15 mouse cellular contexts compared by ENCODE assay signal in the genomic region with DNA sequence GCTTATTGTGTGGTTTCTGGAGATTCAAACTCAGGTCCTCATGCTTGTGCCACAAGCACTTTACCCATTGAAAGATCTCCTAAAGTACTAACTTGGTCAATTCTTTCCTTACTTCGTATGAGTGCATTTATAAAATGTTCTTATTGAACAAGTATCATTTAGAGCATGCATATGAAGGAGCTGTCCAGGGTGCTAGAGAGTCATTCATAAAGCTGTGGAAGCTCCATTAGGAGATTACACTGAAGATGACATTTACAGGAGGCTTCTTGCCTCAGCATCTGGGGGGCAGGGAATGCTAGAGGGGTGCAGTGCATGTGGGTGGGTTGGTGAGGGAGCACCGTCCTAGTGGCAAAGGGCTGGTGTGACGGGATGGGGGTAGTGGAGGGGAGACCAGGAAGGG.
DNase-seq lines count a peak whose midpoint lies in the region; ATAC-seq and TF ChIP-seq lines count a peak whose summit lies in the region.
"Had no signal": no experiment of that assay in that cellular context is flagged by ENCODE, and none has a peak within 500 bp of the region (broad histone marks: within the 10 kb centered on the region; RNA-seq: fewer than 3 reads in every experiment).

No protein-coding gene starts in this region.

- H3K4me3 ChIP-seq in CH12.LX (replicated peaks in 1 of 3; ENCODE audit: low read depth in 2 of 3, low read length in 2 of 3, poor library complexity in 1 of 3) (no peak overlapping the region), MEL (ENCODE audit: control insufficient read depth in 1 of 2, insufficient read depth in 1 of 2, low read depth in 2 of 2, low read length in 2 of 2) (no peak overlapping the region)
- H3K4me3 ChIP-seq in embryonic facial prominence, embryonic 14.5 days (ENCODE audit: low read depth, low read length) = no peak overlapping the region
- no peak overlapping the region for H3K4me3 ChIP-seq in midbrain, embryonic 11.5 days (ENCODE audit: low read depth, low read length)
- H3K4me3 ChIP-seq: embryonic facial prominence, embryonic 12.5 days; forebrain, embryonic 10.5 days; hindbrain, embryonic 15.5 days; liver, embryonic 13.5 days; midbrain, embryonic 13.5 days had no signal

- H3K4me2 ChIP-seq in CH12.LX (ENCODE audit: insufficient read depth, low read depth, poor library complexity, severe bottlenecking) = no peak overlapping the region
- no peak overlapping the region for H3K4me2 ChIP-seq in embryonic facial prominence, embryonic 14.5 days (ENCODE audit: low read depth, low read length)
- no peak overlapping the region for H3K4me2 ChIP-seq in midbrain, embryonic 11.5 days
- H3K4me2 ChIP-seq: embryonic facial prominence, embryonic 12.5 days; hindbrain, embryonic 15.5 days; liver, embryonic 13.5 days; midbrain, embryonic 13.5 days had no signal

- H3K9ac ChIP-seq in CH12.LX (ENCODE audit: insufficient read depth, low read depth) (no peak overlapping the region), MEL (ENCODE audit: control insufficient read depth, low read depth, low read length, poor library complexity, severe bottlenecking) (no peak overlapping the region)
- H3K9ac ChIP-seq in embryonic facial prominence, embryonic 14.5 days (ENCODE audit: low read depth, low read length) = no peak overlapping the region
- no peak overlapping the region for H3K9ac ChIP-seq in midbrain, embryonic 11.5 days (ENCODE audit: low read length)
- H3K9ac ChIP-seq: embryonic facial prominence, embryonic 12.5 days; hindbrain, embryonic 15.5 days; liver, embryonic 13.5 days; midbrain, embryonic 13.5 days had no signal

- no peaks in the 10 kb centered on the region for H3K4me1 ChIP-seq in CH12.LX (ENCODE audit: control insufficient read depth in 1 of 2, insufficient read depth in 2 of 2)
- H3K4me1 ChIP-seq in MEL (ENCODE audit: control insufficient read depth in 1 of 2, insufficient read depth in 2 of 2, low read length in 2 of 2) = no peaks in the 10 kb centered on the region
- no peaks in the 10 kb centered on the region for H3K4me1 ChIP-seq in embryonic facial prominence, embryonic 14.5 days (ENCODE audit: control insufficient read depth, insufficient read depth, low read length)
- no peaks in the 10 kb centered on the region for H3K4me1 ChIP-seq in midbrain, embryonic 11.5 days (ENCODE audit: control insufficient read depth, insufficient read depth, low read length)
- H3K4me1 ChIP-seq: embryonic facial prominence, embryonic 12.5 days; forebrain, embryonic 10.5 days; hindbrain, embryonic 15.5 days; liver, embryonic 13.5 days; midbrain, embryonic 13.5 days had no signal

- in situ Hi-C loops in CH12.LX (cut with MboI; ENCODE audit: low pct_ligation_motif_present, low pct_unique_long_range_greater_than_20kb, low sequenced_read_pairs) = no loop called here

- H3K36me3 ChIP-seq in CH12.LX (replicated peaks in 1 of 2; ENCODE audit: control insufficient read depth in 1 of 2, insufficient read depth in 1 of 2, low read length in 1 of 2) (no peaks in the 10 kb centered on the region), MEL (ENCODE audit: control insufficient read depth in 1 of 2, insufficient read depth in 2 of 2, low read length in 2 of 2) (no peaks in the 10 kb centered on the region)
- no peaks in the 10 kb centered on the region for H3K36me3 ChIP-seq in embryonic facial prominence, embryonic 14.5 days (ENCODE audit: control insufficient read depth, insufficient read depth, low read length)
- no peaks in the 10 kb centered on the region for H3K36me3 ChIP-seq in midbrain, embryonic 11.5 days (ENCODE audit: control insufficient read depth, insufficient read depth, low read length)
- H3K36me3 ChIP-seq: embryonic facial prominence, embryonic 12.5 days; forebrain, embryonic 10.5 days; hindbrain, embryonic 15.5 days; liver, embryonic 13.5 days; midbrain, embryonic 13.5 days had no signal

- dilution Hi-C loops in CH12.LX (cut with MboI; ENCODE audit: extremely low pct_ligation_motif_present, extremely low pct_unique_long_range_greater_than_20kb, low sequenced_read_pairs) = no loop called here

- H3K9me3 ChIP-seq in CH12.LX (replicated peaks; ENCODE audit: low read length) (no peaks in the 10 kb centered on the region), MEL (replicated peaks; ENCODE audit: insufficient read depth, low read length) (no peaks in the 10 kb centered on the region)
- H3K9me3 ChIP-seq in embryonic facial prominence, embryonic 14.5 days (ENCODE audit: control insufficient read depth, low read length) = no peaks in the 10 kb centered on the region
- no peaks in the 10 kb centered on the region for H3K9me3 ChIP-seq in midbrain, embryonic 11.5 days (ENCODE audit: control insufficient read depth, low read length)
- H3K9me3 ChIP-seq: embryonic facial prominence, embryonic 12.5 days; forebrain, embryonic 10.5 days; hindbrain, embryonic 15.5 days; liver, embryonic 13.5 days; midbrain, embryonic 13.5 days had no signal

- 87% methylated on average over 3 of the region's 3 CpGs for WGBS in embryonic facial prominence, embryonic 14.5 days
- WGBS in midbrain, embryonic 11.5 days = 81% methylated on average over 3 of the region's 3 CpGs

- no peak for TF ChIP-seq EP300 in CH12.LX (IDR thresholded peaks at IDR 0.05; ENCODE audit: low read length)
- TF ChIP-seq EP300 in MEL (IDR thresholded peaks at IDR 0.05; ENCODE audit: low read depth in 1 of 2, low read length in 2 of 2) = no peak

- H3K79me2 ChIP-seq in CH12.LX (replicated peaks; ENCODE audit: control insufficient read depth, extremely low read depth, insufficient read depth, poor library complexity, severe bottlenecking) = no peaks in the 10 kb centered on the region
- no peaks in the 10 kb centered on the region for H3K79me2 ChIP-seq in MEL (ENCODE audit: control insufficient read depth, insufficient read depth, low read length, poor library complexity)

- TF ChIP-seq RAD21 in CH12.LX (IDR thresholded peaks at IDR 0.05; ENCODE audit: low read depth, low read length) (no peak), MEL (IDR thresholded peaks at IDR 0.05; ENCODE audit: low read depth, low read length) (no peak)

- DNase-seq in kidney, postnatal 10 days = peak; percentile 12
- no peak for DNase-seq in kidney, postnatal 14 days
- DNase-seq in CH12.LX (ENCODE audit: extremely low read depth) (peak; percentile 8), MEL (ENCODE audit: low read depth, low spot score) (peak; percentile 32)
- DNase-seq in embryonic facial prominence, embryonic 14.5 days (ENCODE audit: low spot score) = peak; percentile 69
- no peak for DNase-seq in right cerebral cortex, postnatal 36 days (ENCODE audit: low spot score in 2 of 2)
- no peak for DNase-seq in midbrain, embryonic 11.5 days (ENCODE audit: low spot score, missing footprints)
- DNase-seq: cerebellum, adult 8-10 months; liver, embryonic 13.5 days; lung, postnatal 36 days; thymus, postnatal 4 days had no signal

- no peak for TF ChIP-seq POLR2A in CH12.LX (IDR thresholded peaks at IDR 0.05; ENCODE audit: low read depth, low read length)
- TF ChIP-seq POLR2A in MEL (IDR thresholded peaks at IDR 0.05; ENCODE audit: control insufficient read depth in 1 of 2, insufficient read depth in 1 of 2, low read depth in 1 of 2, low read length in 2 of 2, poor library complexity in 1 of 2) = no peak

- ATAC-seq in embryonic facial prominence, embryonic 14.5 days (ENCODE audit: low read depth) = no peak
- no peak for ATAC-seq in midbrain, embryonic 11.5 days (ENCODE audit: low FRiP score)
- ATAC-seq: midbrain, embryonic 13.5 days had no signal

- TF ChIP-seq CTCF in CH12.LX (conservative IDR thresholded peaks at IDR 0.05 in 1 of 2, IDR thresholded peaks at IDR 0.05 in 1 of 2; ENCODE audit: low read depth in 2 of 2, low read length in 2 of 2) (no peak), MEL (IDR thresholded peaks at IDR 0.05 in 2 of 3, conservative IDR thresholded peaks at IDR 0.05 in 1 of 3; ENCODE audit: control insufficient read depth in 1 of 3, insufficient read depth in 1 of 3, low read depth in 2 of 3, low read length in 3 of 3, poor library complexity in 1 of 3, severe bottlenecking in 1 of 3) (no peak)

- H3K27me3 ChIP-seq in CH12.LX (replicated peaks) (no peaks in the 10 kb centered on the region), MEL (ENCODE audit: control insufficient read depth in 1 of 2, insufficient read depth in 2 of 2, low read length in 2 of 2) (no peaks in the 10 kb centered on the region)
- H3K27me3 ChIP-seq in embryonic facial prominence, embryonic 14.5 days (replicated peaks; ENCODE audit: control insufficient read depth, insufficient read depth, low read length) = no peaks in the 10 kb centered on the region
- no peaks in the 10 kb centered on the region for H3K27me3 ChIP-seq in midbrain, embryonic 11.5 days (ENCODE audit: control insufficient read depth, insufficient read depth, low read length)
- H3K27me3 ChIP-seq: embryonic facial prominence, embryonic 12.5 days; hindbrain, embryonic 15.5 days; liver, embryonic 13.5 days; midbrain, embryonic 13.5 days had no signal

- H3K27ac ChIP-seq in CH12.LX (ENCODE audit: insufficient read depth, low read depth) (no peak overlapping the region), MEL (ENCODE audit: control insufficient read depth, low read depth, low read length) (no peak overlapping the region)
- H3K27ac ChIP-seq in embryonic facial prominence, embryonic 14.5 days (replicated peaks; ENCODE audit: low read depth, low read length) = no peak overlapping the region
- H3K27ac ChIP-seq in midbrain, embryonic 11.5 days (ENCODE audit: low read depth, low read length) = no peak overlapping the region
- H3K27ac ChIP-seq: embryonic facial prominence, embryonic 12.5 days; forebrain, embryonic 10.5 days; hindbrain, embryonic 15.5 days; liver, embryonic 13.5 days; midbrain, embryonic 13.5 days had no signal

TF ChIP-seq in CH12.LX, 34 proteins besides CTCF, POLR2A, EP300 and RAD21 (continues in another document):
- TF ChIP-seq ZMIZ1 (IDR thresholded peaks at IDR 0.05; ENCODE audit: low read depth, low read length) = no peak
- no peak for TF ChIP-seq MXI1 (IDR thresholded peaks at IDR 0.05; ENCODE audit: low read depth, low read length)
- no peak for TF ChIP-seq POLR2AphosphoS2 (IDR thresholded peaks at IDR 0.05; ENCODE audit: low read depth, low read length)
- TF ChIP-seq E2F4 (IDR thresholded peaks at IDR 0.05; ENCODE audit: insufficient replicate concordance, low read depth, low read length) = no peak
- TF ChIP-seq KAT2A (IDR thresholded peaks at IDR 0.05; ENCODE audit: insufficient replicate concordance, low read length) = no peak
- no peak for TF ChIP-seq JUND (conservative IDR thresholded peaks at IDR 0.05; ENCODE audit: low read depth, low read length)

TF ChIP-seq in MEL, 35 proteins besides CTCF, POLR2A, EP300 and RAD21 (continues in another document):
- TF ChIP-seq ELF1 (IDR thresholded peaks at IDR 0.05; ENCODE audit: low read depth, low read length) (no peak), JUND (IDR thresholded peaks at IDR 0.05; ENCODE audit: low read depth, low read length) (no peak), POLR2AphosphoS2 (IDR thresholded peaks at IDR 0.05; ENCODE audit: low read length) (no peak), RCOR1 (IDR thresholded peaks at IDR 0.05; ENCODE audit: low read depth, low read length) (no peak), USF2 (IDR thresholded peaks at IDR 0.05; ENCODE audit: borderline replicate concordance in 1 of 2, insufficient read depth in 1 of 2, low read depth in 1 of 2, low read length in 2 of 2) (no peak), SMC3 (IDR thresholded peaks at IDR 0.05; ENCODE audit: low read depth, low read length) (no peak), ETS1 (IDR thresholded peaks at IDR 0.05; ENCODE audit: low read depth, low read length) (no peak)

Comparison
In these comparisons a context has a peak if more than half of its experiments do, and no peak if none do; other contexts are left out.
1. DNase-seq: peak in kidney, postnatal 10 days (single experiment), CH12.LX (single experiment), MEL (single experiment) and embryonic facial prominence, embryonic 14.5 days (single experiment); none in kidney, postnatal 14 days (single experiment), right cerebral cortex, postnatal 36 days (0 of 2) and midbrain, embryonic 11.5 days (single experiment).